Mouse (Mus musculus) c-Kit-positive CD71-negative TER-119-negative erythroid progenitor cells, embryonic 14.5 days (primary cell): Measurements from ENCODE around the gene Hsp90ab1.

Experiments used
- DNase-seq: peaks from one replicate; pipeline ENCODE4 v3.0.0-alpha.2; 2013; ENCODE audit warnings: low read depth

Gene Hsp90ab1

DNA sequence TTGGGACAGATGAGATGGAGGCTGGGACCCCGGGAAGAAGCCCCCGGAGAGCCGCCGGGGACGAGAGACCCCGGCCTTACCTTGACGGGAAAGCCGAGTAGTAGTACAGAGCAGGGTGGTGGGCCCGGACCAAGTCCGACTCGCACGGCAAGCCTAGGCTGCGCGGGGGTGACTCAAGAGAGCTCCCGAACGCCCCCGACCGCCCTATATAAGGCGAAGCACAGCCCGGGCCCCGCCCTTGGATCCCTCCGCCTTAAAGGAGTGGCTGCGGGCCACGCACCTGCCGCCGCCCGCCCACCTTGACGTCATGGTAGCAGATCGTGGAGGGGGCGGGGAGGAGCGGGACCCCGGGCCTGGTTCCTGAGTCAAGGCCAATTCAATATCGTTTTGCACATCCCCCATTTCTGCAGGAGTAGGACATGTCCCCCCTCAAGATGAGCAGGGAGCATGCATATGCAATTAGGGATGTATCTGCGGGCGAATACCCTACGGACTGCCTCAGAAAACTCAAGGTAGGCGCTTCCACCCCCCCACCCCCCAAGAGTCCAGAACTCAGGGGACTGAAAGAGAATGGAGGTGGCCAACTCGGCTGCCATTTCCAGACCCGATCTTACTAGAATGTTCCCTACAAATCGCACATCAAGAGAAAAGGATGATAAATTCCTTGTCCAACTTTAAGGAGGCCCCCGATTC, at the start of gene Hsp90ab1:
Hsp90ab1 (minus strand) TSS at position 185 of the 693 bp plus-strand sequence.
- DNase-seq: peak; percentile 95

DNA sequence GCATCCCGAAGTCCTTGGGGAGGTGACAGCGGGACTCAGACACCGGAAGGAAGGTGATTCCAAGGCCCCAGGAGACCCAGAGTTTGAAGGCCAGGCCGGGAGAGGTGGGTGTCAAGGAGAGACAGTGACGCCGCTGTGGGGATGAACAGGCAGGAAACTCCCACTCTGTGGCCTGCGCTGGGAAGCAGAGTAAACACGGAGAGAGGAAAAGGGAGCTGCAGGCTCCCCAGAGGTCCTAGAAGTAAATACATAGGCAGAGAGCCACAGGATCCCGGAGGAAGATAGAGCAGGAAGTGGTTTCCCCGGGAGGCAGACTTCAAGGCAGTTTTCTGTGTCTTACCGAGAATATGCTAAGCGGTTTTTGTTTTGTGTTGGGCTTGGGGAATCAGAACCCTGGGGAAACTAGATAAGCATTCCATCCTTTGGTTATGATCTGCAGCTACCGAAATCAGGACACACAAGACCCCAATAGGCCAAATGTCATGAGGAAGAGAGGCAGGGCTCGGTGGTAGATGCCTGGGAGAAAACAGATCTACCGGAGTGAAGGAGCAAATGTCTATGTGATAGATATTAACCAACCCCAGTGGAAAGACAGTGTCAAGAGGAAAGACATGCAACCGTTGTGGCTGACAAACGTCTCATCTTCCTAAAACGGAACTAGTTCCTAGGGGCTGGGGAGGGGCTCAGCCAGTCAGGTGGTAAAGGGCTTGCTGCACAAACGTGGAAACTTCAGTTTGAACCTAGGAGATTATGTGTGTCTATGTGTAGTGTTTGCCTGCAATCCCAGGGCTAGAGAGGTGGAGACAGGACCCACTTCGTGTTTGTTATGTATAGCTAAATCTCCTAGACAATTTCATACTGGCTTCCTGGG, 46.5 kb upstream of the Hsp90ab1 start:
- no peak for DNase-seq

DNA sequence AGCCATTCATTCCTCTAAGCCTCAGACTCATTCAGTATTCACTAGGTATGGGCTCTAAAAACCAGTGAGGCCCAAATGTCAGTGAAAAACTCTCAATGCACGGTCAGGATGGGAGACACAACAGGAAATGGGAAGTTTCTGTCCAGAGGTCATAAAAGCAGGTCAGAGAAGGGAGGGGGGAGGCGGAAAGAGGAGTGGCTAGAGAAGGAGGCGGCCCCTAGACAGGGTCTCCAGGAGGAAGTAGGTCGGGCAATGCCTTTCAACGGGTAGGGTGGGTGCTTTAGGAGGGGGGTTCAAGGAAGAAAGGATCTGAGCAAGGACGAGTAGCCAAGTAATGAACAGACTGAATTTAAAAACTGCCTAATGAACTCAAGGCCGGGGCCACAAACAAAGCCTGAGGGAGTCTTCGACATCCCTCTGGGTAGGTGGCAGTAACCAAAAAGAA, 45.9 kb upstream of the Hsp90ab1 start:
- DNase-seq: no peak

DNA sequence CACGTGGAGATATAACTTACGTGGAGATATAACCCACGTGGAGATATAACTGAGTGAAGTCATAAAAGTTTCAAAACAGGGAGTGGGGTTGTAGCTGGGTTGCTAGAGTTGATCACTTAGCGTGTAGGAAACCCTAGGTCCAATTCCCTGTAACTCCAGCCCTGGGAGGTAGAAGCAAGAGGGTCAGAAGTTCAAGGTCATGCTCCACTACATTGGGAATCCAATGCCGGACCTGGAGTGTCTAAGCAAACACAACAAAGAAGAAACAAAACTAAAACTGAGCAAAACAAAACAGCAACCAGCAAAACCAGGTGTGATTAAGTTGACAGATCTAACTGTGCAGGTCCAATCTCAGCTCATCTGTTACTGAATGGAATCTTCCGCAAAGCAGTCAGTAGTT, 44.6 kb upstream of the Hsp90ab1 start:
- no peak for DNase-seq

DNA sequence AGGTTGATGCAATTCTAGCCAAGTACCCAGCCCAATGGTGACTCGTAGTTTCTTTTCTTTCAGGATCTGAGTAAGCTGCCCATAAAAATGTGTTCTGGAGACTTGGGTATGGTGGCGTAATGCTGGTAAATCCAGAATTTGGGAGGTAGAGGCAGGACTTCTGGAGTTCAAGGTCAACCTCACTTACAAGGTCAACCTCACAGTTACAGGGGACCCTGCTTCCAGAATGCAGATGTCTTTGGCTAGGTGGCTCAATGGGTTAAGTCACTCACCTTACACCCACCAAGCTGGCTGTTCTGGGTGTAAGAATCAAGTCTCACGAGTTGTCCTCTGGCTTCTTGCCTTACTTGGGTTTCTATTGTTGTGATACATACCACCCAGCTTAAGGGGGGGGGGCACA, 43.6 kb upstream of the Hsp90ab1 start:
- DNase-seq: no peak

DNA sequence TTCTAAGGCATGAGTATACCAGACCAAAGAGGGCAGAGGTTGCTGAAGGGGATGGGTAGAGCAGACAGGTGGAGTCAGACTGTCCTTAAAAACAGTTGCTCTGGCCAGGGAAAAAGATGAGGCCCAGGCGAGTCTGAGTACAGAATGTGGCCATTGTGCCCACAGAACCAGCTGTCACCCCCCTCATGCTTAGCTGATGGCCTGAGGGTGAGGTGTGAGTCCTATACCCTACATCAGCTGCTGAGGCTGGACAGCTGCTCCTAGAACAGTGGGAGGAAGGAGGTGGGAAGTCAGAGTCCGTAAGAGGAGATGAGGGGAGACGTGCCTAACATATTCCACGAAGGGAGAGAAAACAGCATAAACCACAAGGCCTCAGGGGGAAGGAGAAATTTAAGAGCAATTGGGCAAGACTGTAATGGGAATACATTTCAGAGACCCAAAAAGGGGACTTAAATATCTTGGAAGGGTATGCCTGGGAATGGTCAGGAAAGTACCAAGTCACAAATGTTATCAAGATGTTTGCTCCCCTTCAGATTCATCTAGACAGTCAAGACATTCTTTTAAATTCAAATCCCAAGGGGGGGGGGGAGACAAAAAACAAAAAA, 43.1 kb upstream of the Hsp90ab1 start:
- no peak for DNase-seq

DNA sequence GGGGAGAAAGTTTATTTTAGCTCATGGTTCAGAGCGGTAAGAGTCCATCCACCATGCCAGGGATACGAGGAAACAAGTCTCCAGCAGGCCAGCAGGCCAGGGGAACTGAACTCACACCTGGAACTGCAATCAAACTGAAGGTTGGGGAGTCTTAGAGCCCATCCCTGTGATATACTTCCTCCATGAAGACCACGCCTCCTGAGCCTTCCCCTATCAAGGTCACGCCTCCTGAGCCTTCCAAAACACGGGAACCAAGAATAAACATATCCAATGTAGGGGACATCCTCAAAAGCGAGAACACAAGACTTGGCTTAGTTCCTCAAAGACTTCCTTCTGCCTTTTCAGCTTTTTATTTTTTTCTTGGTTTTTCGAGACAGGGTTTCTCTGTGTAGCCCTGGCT, 39.9 kb upstream of the Hsp90ab1 start:
- DNase-seq: no peak

DNA sequence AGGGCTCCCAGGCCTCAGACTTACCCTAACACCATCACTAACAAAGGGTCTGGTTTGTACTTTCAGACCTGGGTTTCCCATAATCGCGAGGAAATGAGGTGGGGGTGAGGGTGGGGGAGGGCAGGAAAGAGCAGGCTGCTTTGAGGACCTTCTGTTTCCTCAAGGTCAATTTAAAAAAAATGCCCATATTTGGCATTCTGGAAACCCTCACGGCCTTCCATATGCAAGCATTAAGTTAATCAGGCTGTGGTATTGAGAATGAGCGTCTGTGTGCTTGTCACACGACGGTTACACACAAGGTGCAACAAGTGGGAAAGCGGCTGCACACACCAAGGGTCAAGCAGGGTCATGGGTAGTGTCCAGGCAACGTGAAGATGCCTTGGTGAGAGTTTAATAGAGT, 38.9 kb upstream of the Hsp90ab1 start:
- DNase-seq: no peak

DNA sequence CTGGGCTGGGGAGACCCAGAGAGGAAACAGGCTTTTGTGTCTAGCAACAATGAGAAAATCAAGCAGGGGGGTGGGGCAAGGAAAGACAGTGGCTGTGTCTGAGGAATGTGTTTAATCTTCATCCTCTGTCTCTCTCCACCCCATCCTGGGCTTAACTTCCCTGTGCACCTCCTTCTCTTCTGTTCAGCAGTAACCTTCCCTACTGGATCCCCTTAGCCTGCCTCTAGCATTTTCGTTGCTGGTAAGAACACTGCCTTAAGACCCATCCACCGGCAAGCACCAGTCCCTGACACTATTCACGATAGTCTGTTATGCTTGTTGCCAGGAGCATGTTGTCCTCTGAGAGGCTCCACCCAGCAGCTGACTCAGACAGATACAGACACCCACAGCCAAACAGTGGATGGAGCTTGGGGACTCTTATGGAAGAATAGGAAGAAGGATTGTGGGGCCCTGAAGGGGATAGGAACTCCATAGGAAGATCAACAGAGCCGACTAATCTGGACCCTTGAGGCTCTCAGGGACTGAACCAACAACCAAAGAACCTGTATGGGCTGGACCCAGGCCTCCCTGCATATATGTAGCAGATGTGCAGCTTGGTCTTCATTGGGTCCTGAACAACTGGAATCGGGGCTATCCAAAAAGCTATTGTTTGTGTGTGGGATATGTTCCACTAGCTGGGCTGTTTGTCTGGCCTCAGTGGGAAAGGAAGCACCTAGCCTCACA, 37.2 kb upstream of the Hsp90ab1 start:
- DNase-seq: no peak

DNA sequence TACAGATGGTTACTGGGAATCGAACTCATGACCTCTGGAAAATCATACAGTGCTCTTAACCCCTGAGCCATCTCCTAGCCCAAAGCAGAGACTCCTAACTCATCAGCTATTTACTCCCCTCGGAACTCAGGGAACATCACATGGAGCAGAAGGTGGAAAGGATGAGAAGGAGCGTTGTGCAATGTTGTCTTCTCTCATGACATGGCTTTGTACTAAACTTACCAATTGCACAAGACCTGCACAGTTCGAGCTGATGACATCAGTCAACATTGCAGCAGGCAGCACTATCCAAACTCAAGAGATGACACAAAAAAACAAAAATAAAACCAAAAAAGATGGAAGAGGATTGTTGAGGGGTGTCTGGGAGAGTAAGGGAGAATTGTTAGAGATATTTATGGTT, 35.3 kb upstream of the Hsp90ab1 start:
- DNase-seq: no peak

DNA sequence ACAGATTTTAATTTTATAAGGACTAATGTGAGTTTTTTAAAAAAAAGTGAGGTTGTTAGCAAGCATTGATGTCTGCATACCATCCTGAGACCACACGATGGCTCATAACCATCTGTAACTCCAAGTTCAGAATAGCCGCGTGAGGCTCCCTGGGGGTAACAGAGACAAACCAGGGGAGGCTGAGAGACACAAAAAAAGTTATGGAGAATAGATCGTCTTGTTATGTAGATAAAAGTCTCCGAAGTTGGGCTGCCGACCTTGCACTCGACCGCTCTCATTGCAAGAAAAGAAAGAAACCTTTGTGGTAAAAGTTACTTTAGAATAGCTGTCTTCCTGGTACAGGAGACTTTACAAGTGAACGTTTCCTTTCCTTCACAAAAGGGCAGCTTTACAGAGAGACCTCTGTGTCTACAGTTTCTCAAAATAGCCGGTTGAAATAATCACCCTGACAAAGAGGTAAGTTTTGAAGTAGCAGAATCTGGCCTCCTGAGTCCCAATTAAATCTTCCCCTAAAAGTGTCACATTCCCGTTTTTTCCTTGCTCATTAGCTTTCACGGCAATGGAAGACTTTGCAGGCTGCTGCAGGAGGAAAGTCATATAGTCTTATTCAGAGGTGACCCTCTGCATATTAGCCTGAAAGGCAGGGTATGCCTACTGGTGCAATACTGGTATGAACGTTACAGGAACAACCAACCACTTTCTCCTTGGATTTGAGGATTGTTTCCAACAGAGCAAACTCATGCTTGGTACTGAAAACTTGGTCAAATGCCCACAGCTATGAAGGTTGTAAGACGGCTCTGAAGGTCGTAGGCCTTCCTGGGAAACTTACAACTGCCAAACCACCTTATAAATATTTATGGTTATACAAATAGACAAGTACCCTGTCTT, 34.2 kb upstream of the Hsp90ab1 start:
- no peak for DNase-seq

DNA sequence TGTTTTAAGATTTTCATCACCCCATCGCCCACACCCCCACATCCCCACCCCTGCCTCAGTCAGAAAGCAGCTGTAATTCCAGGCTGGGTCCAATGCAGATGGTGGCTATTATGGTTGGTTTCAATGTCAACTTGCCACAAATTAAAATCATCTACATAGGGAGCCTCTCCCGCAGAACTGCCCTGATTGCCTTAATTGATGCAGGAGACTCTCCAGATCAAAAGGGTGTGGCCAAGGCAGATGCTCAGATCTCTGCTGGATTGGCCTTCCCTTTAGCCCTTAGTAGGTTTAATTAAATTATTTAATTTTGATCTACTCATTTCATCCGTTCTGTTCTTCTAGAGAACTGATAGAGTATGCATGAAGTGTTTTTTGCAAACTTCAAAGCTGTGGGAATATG, 29.9 kb upstream of the Hsp90ab1 start:
- no peak for DNase-seq

DNA sequence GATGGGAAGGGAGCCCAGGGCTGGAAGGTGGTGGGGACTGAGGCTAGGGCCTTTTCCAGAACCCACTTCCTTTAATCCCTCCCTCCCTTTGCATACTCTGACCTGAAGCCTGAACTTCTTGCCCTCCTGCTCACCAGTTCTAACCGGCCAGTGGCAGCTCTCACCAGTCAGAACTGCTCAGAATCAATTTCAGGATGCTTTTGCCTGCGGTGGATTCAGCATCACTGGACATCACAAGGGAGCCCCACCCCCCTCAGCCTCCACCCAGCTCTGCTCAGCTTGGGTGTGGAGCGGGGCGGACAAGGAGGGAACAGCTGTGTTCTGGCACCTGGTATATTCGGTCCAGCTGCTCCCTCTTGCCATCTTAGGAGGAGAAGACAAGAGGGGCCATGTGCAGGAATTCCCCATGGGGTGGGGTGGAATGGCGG, 28.8 kb upstream of the Hsp90ab1 start, which contains the start of gene Mymx:
Mymx (minus strand) TSS at position 226 of the 428 bp plus-strand sequence.
- no peak for DNase-seq

DNA sequence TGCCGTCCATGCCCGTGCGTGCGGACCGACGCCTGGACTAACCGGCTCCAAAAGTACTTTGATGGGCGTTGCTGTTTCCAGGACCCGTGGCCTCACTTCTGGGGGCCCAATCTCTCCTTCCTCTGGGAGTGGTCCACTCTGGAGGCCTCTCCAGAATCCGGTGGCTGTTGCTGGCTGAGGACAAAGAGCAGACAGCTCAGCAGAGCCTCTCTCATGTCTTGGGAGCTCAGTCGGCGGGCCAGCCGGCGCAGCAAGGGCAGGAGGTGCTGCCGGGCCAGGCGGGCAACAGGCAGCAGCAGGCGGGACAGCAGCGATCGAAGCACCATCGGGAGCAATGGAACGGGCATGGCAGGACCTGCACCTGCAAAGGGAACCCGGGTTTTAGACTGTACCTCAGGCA, 28.3 kb upstream of the Hsp90ab1 start:
- DNase-seq: no peak

DNA sequence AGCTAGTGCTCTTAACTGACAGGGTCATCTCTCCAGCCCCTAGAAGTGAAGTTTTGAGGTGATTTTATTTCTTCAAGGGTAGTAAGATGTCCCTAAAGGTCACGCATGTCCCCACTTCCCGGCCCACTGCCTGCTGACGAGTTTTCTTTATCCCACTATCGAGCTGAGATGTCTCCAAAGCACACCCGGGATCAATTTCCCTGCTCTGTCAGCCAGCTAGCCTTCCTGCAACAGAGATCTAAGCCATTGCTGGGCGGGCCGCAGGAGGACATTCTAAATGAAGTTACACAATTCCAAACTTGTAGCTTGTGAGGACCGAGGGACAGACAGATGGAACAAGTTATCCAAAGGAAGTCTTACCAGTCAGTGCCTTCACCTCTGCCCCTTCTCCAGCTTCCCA, 27.2 kb upstream of the Hsp90ab1 start:
- DNase-seq: no peak

DNA sequence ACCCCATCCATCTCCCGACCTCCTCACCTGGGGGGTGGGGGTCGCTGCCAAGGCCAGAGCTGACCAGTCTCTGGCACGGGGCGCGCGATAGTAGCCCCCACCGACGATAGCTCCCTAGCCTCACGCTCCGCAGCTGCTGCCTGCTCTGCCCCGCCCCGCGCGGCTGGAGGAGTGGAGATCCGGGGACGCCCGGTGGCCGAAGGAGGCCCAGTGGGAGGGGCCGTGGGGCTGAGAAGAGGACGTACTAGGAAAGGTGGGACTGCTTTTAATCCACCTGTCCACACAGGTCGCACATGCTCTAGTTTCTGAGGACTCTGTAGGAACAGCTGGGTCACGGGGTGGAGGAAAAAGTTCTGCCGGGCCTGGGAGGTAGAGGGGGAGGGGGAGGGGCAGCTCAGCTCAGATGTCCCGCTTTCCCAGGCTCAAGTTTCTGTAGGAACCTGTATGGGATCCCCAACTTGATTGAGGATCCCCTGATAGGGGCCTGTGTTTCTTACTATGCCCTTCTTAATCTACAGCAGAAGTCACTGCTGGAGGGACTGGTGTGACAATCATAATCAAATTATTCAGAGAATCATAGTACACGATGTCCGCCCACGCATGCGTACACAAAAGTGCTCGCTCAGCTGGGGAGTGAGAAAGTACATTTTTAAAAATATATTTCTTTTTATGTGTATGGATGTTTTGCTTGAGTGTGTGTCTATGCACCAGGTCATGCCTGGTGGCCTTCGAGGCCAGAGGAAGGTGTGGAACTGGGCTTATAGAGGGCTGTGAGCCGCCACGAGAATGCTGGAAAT, 26.6 kb upstream of the Hsp90ab1 start, which contains the start of gene Slc29a1:
Slc29a1 (minus strand) TSS at position 161 of the 797 bp plus-strand sequence.
- DNase-seq: no peak

DNA sequence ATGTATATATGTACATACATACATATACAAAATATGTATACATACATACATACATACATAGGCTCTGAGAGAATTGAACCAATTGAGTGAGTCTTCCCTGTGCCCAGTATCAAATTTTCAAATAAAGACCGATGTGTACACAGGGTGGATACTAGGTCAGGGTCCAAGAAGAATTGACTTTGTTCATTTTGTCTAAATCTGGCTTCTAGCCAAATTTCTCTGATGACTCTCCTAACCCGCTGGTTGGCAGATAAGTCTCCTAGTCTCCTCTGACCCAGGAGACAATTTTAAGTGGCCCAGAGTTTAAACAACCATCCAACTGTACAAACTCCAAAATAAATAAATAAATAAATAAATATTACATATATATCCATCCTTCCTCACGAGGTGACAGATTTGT, 25.8 kb upstream of the Hsp90ab1 start:
- no peak for DNase-seq

DNA sequence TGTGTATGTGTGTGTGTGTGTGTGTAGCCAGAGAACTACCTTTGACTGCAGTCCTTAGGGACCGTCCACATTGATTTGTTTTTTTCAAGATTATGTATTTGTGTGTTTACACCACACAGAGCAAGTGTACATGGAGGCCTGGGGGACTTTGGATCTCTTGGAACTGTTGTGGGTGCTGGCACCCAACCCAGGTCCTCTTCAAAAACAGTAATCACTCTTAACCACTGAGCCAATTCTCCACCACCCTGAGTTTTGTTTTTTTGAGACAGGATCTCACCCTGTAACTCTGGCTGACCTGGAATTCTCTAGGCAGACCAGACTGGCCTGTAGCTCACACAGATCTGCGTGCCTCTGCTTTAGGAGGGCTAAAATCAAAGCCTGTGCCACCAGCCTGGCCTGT, 25.3 kb upstream of the Hsp90ab1 start:
- no peak for DNase-seq

DNA sequence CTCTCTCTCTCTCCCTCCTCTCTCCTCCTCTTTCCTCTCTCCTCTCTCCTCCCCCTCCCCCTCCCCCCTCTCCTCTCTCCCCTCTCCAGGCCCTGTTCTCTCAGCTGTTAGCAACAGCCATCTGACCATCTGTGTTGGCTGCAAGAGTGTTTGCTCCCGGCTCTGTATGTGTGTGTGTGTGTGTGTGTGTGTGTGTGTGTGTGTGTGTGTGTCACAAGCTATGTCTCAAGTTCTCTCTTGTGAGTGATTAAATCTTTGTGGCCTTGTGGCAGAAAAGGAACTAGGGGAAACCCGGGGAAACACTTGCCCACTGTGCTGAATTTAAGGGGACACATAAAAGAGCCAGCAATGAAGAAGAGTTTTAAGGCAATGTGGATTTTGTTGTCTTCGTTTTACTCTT, 24.7 kb upstream of the Hsp90ab1 start:
- DNase-seq: no peak
